9 mouse cellular contexts compared by ENCODE assay signal in the genomic region with DNA sequence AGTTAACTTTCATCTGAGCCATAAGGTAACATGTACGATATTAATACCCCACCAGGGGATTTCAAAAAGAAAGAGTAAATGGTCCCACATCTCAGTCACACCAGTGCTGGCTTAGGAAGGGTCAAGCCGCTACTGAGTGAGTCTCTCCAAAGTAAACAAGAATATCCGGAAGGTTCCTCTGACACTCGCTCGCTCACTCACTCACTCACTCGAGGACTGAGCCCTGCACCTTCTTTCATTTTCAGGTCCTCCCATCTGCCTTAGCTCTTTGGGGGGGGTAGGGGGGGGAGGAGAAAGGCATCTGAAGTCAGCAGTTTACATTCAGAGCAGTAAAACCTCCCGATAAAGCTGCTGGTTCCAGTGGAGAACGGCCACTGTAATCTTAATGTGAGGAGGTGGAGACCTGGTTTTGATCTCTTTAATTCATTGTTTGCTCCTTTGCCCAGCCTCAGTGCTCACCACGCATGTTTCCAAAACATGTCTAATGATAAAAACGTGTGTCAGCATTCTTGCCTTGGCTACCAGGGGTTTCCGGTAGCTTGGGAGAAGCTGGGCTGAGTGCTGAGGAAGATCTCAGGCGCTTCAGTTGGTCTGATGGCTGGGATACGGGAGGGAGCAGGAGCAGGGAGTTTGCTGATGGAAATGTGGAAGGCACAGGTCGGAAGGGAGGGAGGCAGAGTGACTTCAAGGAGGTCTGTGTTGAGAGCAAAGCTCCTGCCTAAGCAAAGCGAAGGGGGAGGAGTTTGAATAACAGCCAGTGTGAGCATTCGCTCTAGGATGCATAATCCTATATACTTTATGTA.
DNase-seq lines count a peak whose midpoint lies in the region; ATAC-seq lines count a peak whose summit lies in the region.
"Had no signal": no experiment of that assay in that cellular context is flagged by ENCODE, and none has a peak within 500 bp of the region (broad histone marks: within the 10 kb centered on the region; RNA-seq: fewer than 3 reads in every experiment).

No protein-coding gene starts in this region.

- intact Hi-C loops in gastrocnemius, postnatal 36 days (cut with DNase I): no loop called here

- 0 out of 2 replicates have a peak, but pooled peaks cover 9% of the 10 kb centered on the region for H3K27me3 ChIP-seq in midbrain, embryonic 10.5 days (ENCODE audit: low read depth, poor library complexity, severe bottlenecking)
- no peaks in the 10 kb centered on the region for H3K27me3 ChIP-seq in midbrain, embryonic 11.5 days (ENCODE audit: control insufficient read depth, insufficient read depth, low read length)
- H3K27me3 ChIP-seq in liver, embryonic 15.5 days: no peaks in the 10 kb centered on the region

- WGBS in midbrain, embryonic 10.5 days: 43% methylated on average over 16 of the region's 16 CpGs
- 37% methylated on average over 16 of the region's 16 CpGs for WGBS in midbrain, embryonic 11.5 days
- 33% methylated on average over 16 of the region's 16 CpGs for WGBS in liver, embryonic 15.5 days (ENCODE audit: insufficient replicate concordance)

- no peak overlapping the region for H3K4me3 ChIP-seq in midbrain, embryonic 10.5 days
- no peak overlapping the region for H3K4me3 ChIP-seq in midbrain, embryonic 11.5 days (ENCODE audit: low read depth, low read length)
- no peak overlapping the region for H3K4me3 ChIP-seq in liver, embryonic 15.5 days (replicated peaks)

- no peak for DNase-seq in midbrain, embryonic 10.5 days (ENCODE audit: low spot score)
- no peak for DNase-seq in midbrain, embryonic 11.5 days (ENCODE audit: low spot score, missing footprints)
- DNase-seq in forelimb bud, embryonic 11.5 days (ENCODE audit: low read depth, low spot score): peak; percentile 39
- no peak for DNase-seq in right cerebral cortex, postnatal 4 days
- no peak for DNase-seq in adrenal gland, postnatal 36 days
- DNase-seq in thymus, postnatal 36 days: no peak
- no peak for DNase-seq in gastrocnemius, postnatal 36 days

- H3K9me3 ChIP-seq in midbrain, embryonic 10.5 days (replicated peaks): no peaks in the 10 kb centered on the region
- H3K9me3 ChIP-seq in midbrain, embryonic 11.5 days (ENCODE audit: control insufficient read depth, low read length): no peaks in the 10 kb centered on the region
- H3K9me3 ChIP-seq in liver, embryonic 15.5 days (replicated peaks): no peaks in the 10 kb centered on the region

- H3K4me1 ChIP-seq in midbrain, embryonic 10.5 days: peaks cover 45% of the 10 kb centered on the region
- H3K4me1 ChIP-seq in midbrain, embryonic 11.5 days (ENCODE audit: control insufficient read depth, insufficient read depth, low read length): peaks cover 9% of the 10 kb centered on the region
- 0 out of 2 replicates have a peak, but pooled peaks cover 9% of the 10 kb centered on the region for H3K4me1 ChIP-seq in liver, embryonic 15.5 days (replicated peaks)

- H3K27ac ChIP-seq in midbrain, embryonic 10.5 days (replicated peaks): peak overlapping the region; percentile 49; the same call in 1 of the 2 replicates
- no peak overlapping the region for H3K27ac ChIP-seq in midbrain, embryonic 11.5 days (ENCODE audit: low read depth, low read length)
- no peak overlapping the region for H3K27ac ChIP-seq in liver, embryonic 15.5 days (replicated peaks)
- H3K27ac ChIP-seq: macrophage had no signal

- H3K36me3 ChIP-seq in midbrain, embryonic 10.5 days: no peaks in the 10 kb centered on the region
- no peaks in the 10 kb centered on the region for H3K36me3 ChIP-seq in midbrain, embryonic 11.5 days (ENCODE audit: control insufficient read depth, insufficient read depth, low read length)
- H3K36me3 ChIP-seq in liver, embryonic 15.5 days (replicated peaks): no peaks in the 10 kb centered on the region

- no peak overlapping the region for H3K9ac ChIP-seq in midbrain, embryonic 11.5 days (ENCODE audit: low read length)
- no peak overlapping the region for H3K9ac ChIP-seq in liver, embryonic 15.5 days

- no peak; the same call in 1 of the 2 replicates for ATAC-seq in midbrain, embryonic 11.5 days (ENCODE audit: low FRiP score)
- no peak for ATAC-seq in liver, embryonic 15.5 days (ENCODE audit: insufficient read depth)

- no peak overlapping the region for H3K4me2 ChIP-seq in midbrain, embryonic 11.5 days
- H3K4me2 ChIP-seq in liver, embryonic 15.5 days: peak overlapping the region; percentile 40
